Mouse (Mus musculus): ENCODE results near the gene Zmynd10. TPM values are rescaled to one million over a fixed set of nuclear protein-coding genes. Genes with fewer than 3 reads are reported as not detected.
A peak's percentile ranks its signal among the peaks of the same experiment; 100 is the strongest.

Zmynd10 gene
- total RNA-seq, 2 experiments from 2014 or later, result 3.4 to 4.3 TPM

DNA sequence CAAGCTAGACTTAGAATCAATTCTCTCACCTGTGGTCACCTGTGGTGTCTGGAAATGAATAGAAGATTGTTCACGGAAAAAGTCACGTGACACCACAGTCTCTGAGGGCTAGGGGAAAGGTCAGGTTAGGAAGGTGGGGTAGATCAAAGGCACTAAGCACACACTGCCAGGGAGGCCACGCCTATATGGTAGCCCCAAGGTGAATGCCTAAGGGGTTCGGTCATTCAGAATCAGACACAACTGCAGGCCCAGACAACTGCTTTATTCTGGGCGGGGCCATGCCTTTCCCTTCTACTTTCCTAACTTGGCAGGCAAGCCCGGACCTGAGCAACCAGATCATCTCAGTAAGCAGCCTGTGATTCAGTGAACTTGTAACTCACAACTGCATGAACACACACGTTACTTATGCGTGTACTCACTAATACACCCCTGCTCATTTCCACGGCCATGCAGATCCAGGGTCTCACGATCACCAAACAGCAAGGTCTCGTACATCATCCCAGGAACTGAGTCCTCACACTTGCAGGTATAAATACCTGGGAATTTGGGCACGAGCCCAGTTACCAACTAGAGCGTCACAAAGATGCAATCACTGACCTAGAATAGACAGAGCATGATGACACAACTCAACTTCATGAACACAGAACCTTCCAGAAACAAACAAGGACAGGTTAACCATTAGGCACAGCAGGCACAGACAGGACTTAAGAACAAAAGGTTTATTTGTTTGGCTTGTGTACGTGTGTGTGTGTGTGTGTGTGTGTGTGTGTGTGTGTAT is 28.7 kb downstream of the Zmynd10 start:
- no peak for DNase-seq (ENCODE audit: low spot score in 2 of 2)
- intact Hi-C loops (cut with DNase I), result no loop called here

DNA sequence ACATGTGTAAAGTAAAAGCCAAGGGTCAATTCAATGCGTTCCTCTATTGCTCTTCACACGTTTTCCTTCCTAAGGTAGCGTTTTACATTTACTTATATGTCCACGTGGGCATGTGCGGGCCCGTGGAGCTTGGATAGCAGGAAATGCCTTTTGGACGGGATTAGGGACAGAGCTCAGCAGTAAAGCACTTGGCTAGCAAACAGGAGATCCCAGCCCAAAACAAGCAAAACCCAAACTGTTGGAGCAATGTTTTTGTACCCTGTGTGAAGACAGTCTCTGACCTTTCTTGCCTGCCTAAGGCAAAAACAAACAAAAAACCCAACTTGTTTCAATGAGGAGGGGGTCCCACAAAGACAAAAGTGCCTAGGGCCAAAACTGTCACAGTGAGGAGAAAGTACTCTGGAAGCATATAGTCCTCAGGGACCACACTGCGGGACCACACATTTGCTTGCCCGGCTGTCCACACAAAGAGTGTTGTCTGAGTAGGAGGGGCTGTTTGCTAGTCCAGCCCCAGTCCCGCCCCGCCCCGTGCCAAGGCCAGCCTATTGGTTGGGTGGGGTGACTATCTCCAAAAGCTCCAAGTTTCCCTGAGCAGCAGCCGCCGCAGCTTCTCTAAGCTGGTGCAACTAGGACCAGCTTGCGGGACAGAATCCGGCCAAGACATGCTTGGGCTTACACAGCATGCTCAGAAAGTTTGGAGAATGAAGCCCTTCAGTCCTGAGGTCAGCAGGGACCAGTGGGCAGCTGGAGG is 29.4 kb downstream of the Zmynd10 start, which contains the start of gene Hyal1:
Hyal1 (plus strand) TSS at position 571 of the 751 bp plus-strand sequence.
- DNase-seq (ENCODE audit: low spot score in 2 of 2), result no peak
- intact Hi-C loops (cut with DNase I), result no loop called here

DNA sequence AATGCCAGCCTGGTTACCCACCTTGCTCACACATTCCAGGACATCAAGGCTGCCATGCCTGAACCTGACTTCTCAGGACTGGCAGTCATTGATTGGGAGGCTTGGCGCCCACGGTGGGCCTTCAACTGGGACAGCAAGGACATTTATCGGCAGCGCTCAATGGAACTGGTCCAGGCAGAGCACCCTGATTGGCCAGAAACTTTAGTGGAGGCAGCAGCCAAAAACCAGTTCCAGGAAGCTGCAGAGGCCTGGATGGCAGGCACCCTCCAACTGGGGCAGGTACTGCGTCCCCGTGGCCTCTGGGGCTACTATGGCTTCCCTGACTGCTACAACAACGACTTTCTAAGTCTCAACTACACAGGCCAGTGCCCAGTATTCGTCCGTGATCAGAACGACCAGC is 30.8 kb downstream of the Zmynd10 start:
- intact Hi-C loops (cut with DNase I), result no loop called here
- no peak for DNase-seq (ENCODE audit: low spot score in 2 of 2)

DNA sequence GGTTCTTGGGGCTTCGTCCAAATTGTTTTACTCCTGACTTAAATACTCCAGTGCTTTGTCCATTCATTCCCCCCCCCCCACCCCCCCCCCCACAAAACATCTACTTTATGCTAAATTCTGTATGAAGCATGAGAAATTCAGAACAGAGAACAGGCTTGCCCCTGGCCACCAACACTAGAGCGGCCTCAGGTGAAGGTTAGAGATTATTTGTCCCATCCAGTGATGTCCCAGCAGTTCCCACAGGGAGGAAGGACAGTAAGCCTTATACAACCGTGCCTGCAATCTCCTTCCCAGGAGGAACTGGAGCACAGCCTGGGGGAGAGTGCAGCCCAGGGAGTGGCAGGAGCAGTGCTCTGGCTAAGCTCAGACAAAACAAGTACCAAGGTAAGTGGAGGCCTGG is 31.5 kb downstream of the Zmynd10 start, which contains the start of gene Naa80:
Naa80 (plus strand) TSS at position 301 of the 400 bp plus-strand sequence.
- intact Hi-C loops (cut with DNase I), result no loop called here
- DNase-seq (ENCODE audit: low spot score in 2 of 2), result no peak

DNA sequence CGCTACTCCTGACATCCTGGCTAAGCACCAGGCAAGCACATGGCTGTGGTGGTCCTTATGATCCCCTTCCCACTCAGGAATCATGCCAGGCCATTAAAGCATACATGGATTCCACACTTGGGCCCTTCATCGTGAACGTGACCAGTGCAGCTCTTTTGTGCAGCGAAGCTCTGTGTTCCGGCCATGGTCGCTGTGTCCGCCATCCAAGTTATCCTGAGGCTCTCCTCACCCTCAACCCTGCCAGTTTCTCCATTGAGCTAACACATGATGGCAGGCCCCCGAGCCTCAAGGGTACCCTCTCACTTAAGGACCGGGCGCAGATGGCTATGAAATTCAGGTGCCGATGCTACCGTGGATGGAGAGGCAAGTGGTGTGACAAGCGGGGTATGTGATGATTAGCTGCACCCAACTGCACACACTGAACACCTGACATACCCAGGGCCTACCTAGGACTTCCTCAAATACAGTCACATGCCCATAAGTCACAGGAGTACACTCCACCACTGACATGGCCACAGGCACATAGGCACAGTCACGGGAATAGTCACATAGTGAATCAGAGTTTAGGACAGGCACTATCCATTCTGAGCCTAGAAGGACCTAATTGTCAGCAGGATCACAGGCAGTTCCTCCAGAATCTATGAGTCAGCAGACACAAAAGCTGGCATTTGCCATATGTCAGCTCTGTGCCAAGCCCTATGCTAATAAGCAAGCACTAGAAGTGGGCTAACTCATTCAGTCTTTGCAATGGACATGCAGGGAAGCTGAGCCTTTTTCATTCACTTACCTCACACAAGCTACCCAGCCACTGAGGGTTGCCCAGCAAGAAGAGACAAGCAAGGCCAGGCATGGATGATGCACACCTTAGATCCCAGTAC is 32.2 kb downstream of the Zmynd10 start:
- no peak for DNase-seq (ENCODE audit: low spot score in 2 of 2)
- intact Hi-C loops (cut with DNase I), result no loop called here

DNA sequence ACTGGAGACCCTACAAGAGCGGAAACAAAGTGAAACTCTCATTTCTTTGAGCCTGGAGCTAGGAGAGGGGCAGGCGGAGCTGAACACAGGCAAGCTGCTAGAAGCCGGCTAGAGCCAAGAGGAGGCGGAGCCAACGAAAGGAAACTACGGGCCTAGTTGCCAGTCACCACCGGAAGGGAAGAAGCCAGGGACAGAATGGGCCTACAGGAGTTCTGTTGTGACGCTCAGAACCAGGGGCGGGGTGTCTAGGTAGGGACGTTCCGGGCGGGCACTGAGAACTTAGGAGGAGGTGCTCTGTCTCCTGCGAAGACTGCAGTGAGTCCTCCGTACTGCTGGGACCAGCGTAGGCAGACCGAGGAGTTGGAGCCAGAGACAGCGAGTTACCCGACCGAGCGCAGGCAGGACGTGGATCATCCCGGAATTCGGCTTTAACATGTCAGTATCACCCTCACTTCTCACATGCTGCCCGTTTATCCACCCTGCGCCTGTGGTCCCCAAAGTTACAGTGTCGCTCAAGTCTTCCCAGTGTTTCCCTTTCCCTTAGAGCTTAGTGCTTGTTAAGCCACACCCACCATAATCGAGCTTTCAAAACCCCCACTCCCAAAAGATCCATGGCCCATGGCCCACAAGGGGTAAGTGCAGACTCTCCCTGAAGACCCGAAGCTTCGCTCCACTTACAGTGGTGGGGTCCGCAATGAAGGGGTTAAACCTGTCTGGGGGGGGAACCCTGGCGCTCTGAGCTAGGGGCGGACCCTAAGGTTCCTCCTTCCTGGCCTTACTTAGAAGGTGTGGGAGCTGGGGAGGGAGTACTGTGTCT is 33.6 kb downstream of the Zmynd10 start, which contains the start of gene Hyal3:
Hyal3 (plus strand) TSS at position 318 of the 817 bp plus-strand sequence.
- intact Hi-C loops (cut with DNase I), result no loop called here

DNA sequence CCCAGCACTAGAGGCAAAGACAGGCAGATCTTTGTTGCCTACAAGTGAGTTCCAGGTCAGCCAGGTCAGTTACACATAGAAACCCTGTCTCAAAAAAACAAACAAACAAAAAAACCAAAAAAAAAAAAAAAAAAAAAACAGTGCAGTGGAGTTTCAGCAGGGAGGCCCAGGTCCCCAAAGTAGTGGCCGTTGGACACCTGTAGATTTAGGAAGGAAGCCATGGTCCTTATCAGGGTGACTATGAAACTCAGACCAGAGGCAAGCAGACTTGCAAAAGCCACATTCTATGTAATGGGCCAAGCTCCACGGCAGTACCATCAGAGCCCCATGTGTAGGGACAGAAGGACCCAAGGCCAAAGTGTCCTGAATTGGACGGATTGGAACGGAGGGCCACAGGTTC is 34.5 kb downstream of the Zmynd10 start:
- intact Hi-C loops (cut with DNase I), result no loop called here
- no peak for DNase-seq (ENCODE audit: low spot score in 2 of 2)

More for the DNA sequence above, 33.6 kb downstream of the Zmynd10 start, which contains the start of gene Hyal3:
- DNase-seq (ENCODE audit: low spot score in 2 of 2), result peak; percentile 88 to 89

DNA sequence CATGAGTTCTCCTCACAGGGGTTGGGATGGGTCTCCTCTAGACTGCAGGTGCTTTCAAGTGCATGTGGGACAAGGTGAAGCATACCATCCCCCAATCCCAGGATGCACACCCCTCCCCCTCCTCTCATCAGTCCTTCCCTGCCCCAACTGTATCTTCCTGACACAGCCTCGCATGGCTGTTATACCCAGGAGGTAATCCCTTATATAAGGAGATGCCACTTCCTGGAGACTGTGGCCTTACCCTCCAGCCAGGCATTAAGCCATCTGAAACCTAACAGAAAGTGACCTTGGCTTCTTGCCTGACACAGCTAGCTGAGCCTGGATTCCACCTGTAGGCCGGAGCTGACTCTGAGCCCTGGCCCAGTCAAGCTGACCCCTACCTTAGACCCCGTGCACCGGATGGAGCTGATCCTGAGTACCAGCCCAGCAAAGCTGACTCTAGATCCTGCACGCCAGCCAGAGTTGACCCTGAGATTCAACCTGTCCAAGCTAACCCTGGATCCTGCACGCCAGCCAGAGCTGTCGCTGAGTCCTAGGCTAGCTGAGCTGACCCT is 35.5 kb downstream of the Zmynd10 start:
- intact Hi-C loops (cut with DNase I), result no loop called here
- DNase-seq (ENCODE audit: low spot score in 2 of 2), result no peak

DNA sequence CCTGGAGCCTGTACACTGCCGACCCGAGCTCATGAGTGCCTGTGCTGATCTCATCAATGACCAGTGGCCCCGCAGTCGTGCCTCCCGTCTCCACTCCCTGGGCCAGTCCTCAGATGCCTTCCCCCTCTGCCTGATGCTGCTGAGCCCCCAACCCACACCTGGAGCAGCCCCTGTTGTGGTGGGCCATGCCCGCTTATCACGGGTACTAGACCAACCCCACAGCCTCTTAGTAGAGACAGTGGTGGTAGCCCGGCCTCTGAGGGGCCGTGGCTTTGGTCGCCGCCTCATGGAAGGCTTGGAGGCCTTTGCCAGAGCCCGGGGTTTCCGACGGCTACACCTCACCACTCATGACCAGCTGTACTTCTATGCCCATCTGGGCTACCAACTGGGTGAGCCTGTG is 36.1 kb downstream of the Zmynd10 start:
- intact Hi-C loops (cut with DNase I), result no loop called here
- DNase-seq (ENCODE audit: low spot score in 2 of 2), result no peak

DNA sequence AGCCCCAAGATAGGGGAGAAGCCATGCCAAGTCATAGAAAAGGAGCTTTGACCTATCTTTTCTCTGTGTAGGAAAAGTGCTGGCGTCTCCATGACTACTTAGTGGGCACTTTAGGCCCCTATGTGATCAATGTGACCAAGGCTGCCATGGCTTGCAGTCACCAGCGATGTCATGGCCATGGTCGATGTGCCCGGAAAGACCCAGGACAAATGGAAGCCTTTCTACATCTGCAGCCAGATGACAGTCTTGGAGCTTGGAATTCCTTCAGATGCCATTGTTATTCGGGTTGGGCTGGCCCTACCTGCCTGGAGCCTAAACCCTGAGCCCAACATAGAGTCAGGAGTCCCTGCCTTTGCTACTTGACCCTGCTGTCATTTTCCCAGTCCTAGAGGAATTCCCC is 39.4 kb downstream of the Zmynd10 start:
- intact Hi-C loops (cut with DNase I), result no loop called here
- DNase-seq (ENCODE audit: low spot score in 2 of 2), result no peak

DNA sequence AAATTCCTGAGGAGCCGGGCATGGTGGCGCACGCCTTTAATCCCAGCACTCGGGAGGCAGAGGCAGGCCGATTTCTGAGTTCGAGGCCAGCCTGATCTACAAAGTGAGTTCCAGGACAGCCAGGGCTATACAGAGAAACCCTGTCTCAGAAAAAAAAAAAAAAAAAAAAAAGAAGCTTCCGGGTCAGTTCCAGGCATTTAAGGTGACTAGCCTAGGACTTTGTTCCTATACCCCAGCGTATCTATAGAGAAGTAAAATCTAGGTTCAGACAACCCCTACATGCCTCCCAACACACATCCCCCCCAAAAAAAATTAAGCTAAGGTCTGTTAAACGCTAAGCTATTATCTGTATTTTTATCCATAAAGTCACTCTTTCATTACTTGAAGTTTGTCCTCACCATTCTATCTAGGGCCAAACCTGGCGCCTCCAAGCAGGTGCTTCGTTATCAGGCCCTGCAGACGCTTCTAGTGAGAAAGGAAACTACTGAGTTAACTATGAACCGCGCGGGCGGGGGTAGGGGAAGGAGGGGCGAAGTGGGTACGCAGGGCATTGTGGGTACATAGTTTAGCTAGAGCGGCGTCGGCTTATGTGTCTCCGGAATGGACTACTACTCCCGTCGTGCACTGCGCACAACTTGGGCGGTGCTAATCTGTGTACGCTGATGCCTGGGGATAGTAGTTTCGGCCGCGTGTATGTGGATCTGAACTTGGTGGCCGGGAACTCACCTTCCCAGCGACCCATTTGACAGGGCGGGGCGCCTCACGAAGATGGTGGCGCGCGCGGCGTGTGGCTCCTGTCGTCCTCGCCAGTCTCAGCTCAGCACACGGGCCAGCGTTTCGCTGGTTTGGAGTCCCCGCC is 40.1 kb downstream of the Zmynd10 start, which contains the start of gene Ifrd2:
Ifrd2 (plus strand) TSS at position 669 of the 859 bp plus-strand sequence.
- peak; percentile 97 to 98 for DNase-seq (ENCODE audit: low spot score in 2 of 2)
- intact Hi-C loops (cut with DNase I), result no loop called here

DNA sequence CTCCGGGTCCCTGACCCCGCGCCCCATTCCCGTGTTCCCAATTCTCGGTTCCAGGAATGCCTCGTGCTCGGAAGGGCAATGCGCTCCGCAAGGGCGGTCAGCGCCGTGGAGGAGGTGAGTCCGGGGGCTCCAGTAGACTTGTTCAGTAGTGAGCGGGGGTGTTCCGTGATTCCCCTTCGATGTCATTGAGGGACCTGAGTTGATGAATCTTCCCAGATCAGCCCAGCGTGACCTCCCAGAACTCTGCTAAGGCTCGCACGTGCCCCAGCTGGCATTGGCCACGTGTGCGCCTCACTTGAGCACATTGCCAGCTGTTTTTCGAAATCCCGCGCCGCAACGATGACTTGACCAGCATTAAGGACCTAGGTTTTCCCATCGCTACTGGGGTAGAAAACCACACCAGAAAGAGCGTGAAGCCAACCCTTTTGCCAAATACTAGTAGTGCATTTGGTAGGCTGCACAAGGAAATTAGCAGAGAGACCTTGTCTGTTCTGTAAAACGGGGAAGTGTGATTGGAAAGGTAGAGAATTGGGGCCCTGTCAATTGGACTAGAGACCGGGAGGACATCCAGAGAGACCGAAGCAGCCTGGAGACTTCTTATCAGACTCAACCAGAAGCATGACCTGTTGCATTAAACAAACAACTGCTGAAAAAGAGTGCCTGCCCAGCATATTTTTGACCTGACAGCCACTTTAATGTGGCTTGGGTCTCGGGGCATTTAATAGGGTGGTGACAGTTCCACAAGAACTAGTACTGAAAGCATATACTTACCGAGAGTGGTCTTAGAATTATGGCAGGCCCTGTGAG is 40.9 kb downstream of the Zmynd10 start:
- intact Hi-C loops (cut with DNase I), result no loop called here
- no peak for DNase-seq (ENCODE audit: low spot score in 2 of 2)

DNA sequence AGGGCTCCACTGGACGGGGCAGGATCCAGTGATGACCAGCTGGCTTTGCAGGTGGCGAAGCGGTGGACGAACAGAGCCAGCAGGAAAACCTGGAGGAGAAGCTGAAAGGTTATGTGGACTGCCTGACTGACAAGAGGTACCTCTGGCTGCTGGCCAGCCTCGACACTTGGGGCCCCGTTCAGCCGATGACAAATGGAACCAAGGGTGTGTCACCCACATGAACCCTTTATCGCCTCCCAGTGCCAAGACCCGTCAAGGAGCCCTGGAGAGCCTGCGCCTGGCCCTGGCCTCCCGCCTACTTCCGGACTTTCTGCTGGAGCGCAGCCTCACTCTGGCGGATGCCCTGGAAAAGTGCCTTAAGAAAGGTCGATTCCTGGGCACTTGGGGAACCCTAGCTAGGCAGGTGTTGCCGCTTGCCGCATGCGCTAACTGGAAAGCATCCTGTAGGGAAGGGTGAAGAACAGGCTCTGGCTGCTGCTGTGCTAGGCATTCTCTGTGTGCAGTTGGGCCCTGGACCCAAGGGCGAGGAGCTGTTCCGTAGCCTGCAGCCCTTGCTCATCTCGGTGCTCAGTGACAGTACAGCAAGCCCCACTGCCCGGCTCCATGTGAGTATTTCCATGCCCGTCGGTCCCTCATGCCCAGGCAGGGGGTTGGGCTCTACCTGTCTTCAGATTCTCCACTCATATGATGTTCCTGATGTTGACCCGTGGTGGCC is 43.1 kb downstream of the Zmynd10 start:
- DNase-seq (ENCODE audit: low spot score in 2 of 2), result no peak
- intact Hi-C loops (cut with DNase I), result no loop called here

DNA sequence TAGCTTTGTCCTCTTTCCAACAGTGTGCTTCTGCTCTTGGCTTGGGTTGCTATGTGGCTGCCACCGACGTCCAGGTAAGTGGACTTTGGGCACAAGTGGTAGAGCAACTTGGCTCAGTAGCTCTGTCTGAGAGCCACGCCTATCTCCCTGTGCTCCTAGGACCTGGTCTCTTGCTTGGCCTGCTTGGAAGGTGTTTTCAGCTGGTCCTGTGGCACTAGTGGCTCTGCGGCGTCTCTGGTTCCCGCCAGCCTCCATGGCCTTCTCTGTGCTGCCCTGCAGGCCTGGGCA is 43.6 kb downstream of the Zmynd10 start:
- no peak for DNase-seq (ENCODE audit: low spot score in 2 of 2)
- intact Hi-C loops (cut with DNase I), result no loop called here

DNA sequence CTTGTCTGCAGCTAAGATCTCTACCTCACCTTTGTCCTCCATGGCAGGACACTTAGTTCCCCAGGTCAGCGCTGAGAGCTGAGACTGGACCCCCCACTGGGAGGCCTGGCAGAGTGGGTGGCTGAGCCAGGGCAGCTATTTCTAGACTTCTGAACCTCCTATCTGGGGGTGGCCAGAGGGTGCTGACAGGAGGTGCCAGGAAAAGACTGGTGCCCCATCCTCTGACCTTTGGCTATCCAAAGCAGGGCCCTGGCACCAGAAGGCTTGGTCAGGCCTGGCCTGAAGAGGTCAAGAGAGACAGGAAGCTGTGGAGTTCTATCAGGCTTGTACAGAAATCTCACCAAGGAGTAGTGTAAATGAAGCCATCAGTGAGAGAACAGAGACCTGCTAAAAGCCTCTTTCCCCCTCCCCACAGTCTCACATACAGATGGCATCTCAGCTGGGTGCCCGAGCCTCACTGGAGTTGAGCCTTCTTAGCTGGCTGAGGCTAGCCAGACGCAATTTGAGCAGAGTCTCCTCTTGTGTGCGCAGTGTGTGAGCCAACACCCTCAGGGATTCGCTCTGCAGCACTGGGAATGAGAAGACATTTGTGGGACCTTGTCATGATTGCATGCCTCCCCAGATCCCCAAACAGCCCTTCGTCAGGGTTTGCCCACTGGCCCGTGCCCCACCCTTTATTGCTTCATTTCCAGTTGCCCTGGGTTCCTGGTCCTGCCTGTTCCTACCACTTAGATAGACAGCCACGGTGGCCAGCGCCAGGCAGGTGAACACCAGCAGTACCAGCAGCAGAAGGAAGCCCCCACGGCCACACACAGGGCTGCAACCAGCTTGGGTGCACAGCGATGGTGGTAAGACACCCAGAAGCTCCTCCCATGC is 46.2 kb downstream of the Zmynd10 start:
- no peak for DNase-seq (ENCODE audit: low spot score in 2 of 2)
- intact Hi-C loops (cut with DNase I), result no loop called here

Measured in left cerebral cortex, postnatal 36 days (tissue).